Mouse (Mus musculus) heart, adult 2 months (tissue): ENCODE data around the gene Tcf23.

Experiments used
- CTCF ChIP-seq: fragments of 200-600 bp; IDR thresholded peaks from 2 replicates; pipeline ENCODE4 v1.8.1; 2022; ENCODE audit warnings: antibody characterized with exemption, mild to moderate bottlenecking, moderate library complexity
- POLR2A ChIP-seq: fragments of 200-500 bp; IDR thresholded peaks from 2 replicates; pipeline ENCODE4 v1.6.1; 2011; ENCODE audit warnings: mild to moderate bottlenecking, low read depth, low read length, control low read depth; ENCODE audit not compliant: insufficient read depth

DNA sequence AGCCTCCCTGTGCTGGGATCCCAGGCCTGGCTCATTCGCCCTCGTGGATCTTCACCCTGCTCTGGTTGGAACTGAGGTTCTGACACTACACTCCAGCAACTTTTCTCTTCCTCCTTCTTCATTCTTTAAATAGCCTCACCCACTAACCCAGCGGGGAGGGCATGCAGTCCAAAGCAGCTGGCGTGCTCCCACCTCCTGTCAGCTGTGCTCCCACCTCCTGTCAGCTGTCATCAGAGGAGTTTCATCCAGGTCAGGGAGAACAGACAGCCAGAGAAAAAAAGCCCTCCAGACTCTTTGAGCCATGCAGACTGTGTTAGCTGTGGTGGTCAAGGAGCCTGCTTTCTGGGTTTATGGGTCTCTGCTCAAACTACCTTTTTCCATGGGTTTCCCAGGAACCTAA is 37.1 kb upstream of the Tcf23 start:
- TF ChIP-seq POLR2A (no peak), CTCF (no peak)
